Mouse (Mus musculus) CD4-positive, CD25-positive, alpha-beta regulatory T cell, adult 2 months (primary cell): ENCODE data around the gene Bnc2.

ENCODE experiments used
- DNase-seq: peaks from one replicate; pipeline ENCODE4 v3.0.0-alpha.2; 2012; ENCODE audit warnings: low read depth, low spot score

Bnc2 gene

GRCm38 (mm10) chr4:84632832-84633789, 42.0 kb downstream of the Bnc2 start:
- no peak for DNase-seq

- no peak for DNase-seq
Observed at GRCm38 (mm10) chr4:84627616-84628015, 47.5 kb downstream of the Bnc2 start.

- DNase-seq = no peak
Observed at GRCm38 (mm10) chr4:84623312-84623711, 51.8 kb downstream of the Bnc2 start.

- no peak for DNase-seq
Observed at GRCm38 (mm10) chr4:84621785-84622184, 53.3 kb downstream of the Bnc2 start.

- no peak for DNase-seq
Observed at GRCm38 (mm10) chr4:84609861-84610260, 65.2 kb downstream of the Bnc2 start.

GRCm38 (mm10) chr4:84604461-84604860, 70.6 kb downstream of the Bnc2 start:
- DNase-seq = no peak

- no peak for DNase-seq
Observed at GRCm38 (mm10) chr4:84580260-84580952, 94.7 kb downstream of the Bnc2 start.

GRCm38 (mm10) chr4:84578296-84578695, 96.8 kb downstream of the Bnc2 start:
- DNase-seq = no peak

- no peak for DNase-seq
Observed at GRCm38 (mm10) chr4:84566123-84566522, 109.0 kb downstream of the Bnc2 start.

GRCm38 (mm10) chr4:84545204-84545871, 129.7 kb downstream of the Bnc2 start:
- no peak for DNase-seq

GRCm38 (mm10) chr4:84544646-84545045, 130.4 kb downstream of the Bnc2 start:
- DNase-seq = no peak

- DNase-seq = no peak
Observed at GRCm38 (mm10) chr4:84540531-84540930, 134.5 kb downstream of the Bnc2 start.

GRCm38 (mm10) chr4:84539396-84539795, 135.7 kb downstream of the Bnc2 start:
- DNase-seq = no peak

- no peak for DNase-seq
Observed at GRCm38 (mm10) chr4:84528886-84529789, 145.9 kb downstream of the Bnc2 start.

GRCm38 (mm10) chr4:84528358-84528757, 146.7 kb downstream of the Bnc2 start:
- DNase-seq = no peak

GRCm38 (mm10) chr4:84527066-84527933, 147.8 kb downstream of the Bnc2 start:
- DNase-seq = no peak

- DNase-seq = no peak
Observed at GRCm38 (mm10) chr4:84523651-84524221, 151.3 kb downstream of the Bnc2 start.

GRCm38 (mm10) chr4:84523211-84523610, 151.9 kb downstream of the Bnc2 start:
- no peak for DNase-seq

- DNase-seq = no peak
Observed at GRCm38 (mm10) chr4:84521562-84521961, 153.5 kb downstream of the Bnc2 start.

- no peak for DNase-seq
Observed at GRCm38 (mm10) chr4:84510466-84510865, 164.6 kb downstream of the Bnc2 start.
